Mouse (Mus musculus) liver, embryonic 14.5 days (tissue): ENCODE data around the gene Prm2.

Source experiments
- CTCF ChIP-seq: IDR thresholded peaks from 2 replicates; pipeline ENCODE4 v1.5.1; 2016; ENCODE audit warnings: antibody characterized with exemption, low read depth, control low read depth
- EP300 ChIP-seq: IDR thresholded peaks from 2 replicates; pipeline ENCODE4 v1.6.1; 2016; ENCODE audit warnings: antibody characterized with exemption, low read depth

- TF ChIP-seq CTCF (no peak), EP300 (no peak)
Measured at GRCm38 (mm10) chr16:10768821-10769220, 27.1 kb downstream of the Prm2 start.
